Mouse (Mus musculus): Measurements from ENCODE around the gene Wrnip1. TPM values are rescaled to one million over a fixed set of nuclear protein-coding genes. Genes with fewer than 3 reads are reported as not detected.
"Not testable (repeated sequence)": the region's sequence is repeated elsewhere in the genome, so short reads cannot be mapped to it uniquely, and the experiment has no call there.

The Wrnip1 gene
- polyA plus RNA-seq, 1 experiment = 29.5 TPM

- H3K4me3 ChIP-seq (ENCODE audit: insufficient read depth, low read length) = no peak overlapping the region
- no peak overlapping the region for H3K27ac ChIP-seq (ENCODE audit: insufficient read depth, low read length)
- peaks cover 14% of the 10 kb centered on the region for H3K4me1 ChIP-seq (ENCODE audit: control insufficient read depth, insufficient read depth, low read length)
- TF ChIP-seq POLR2A (IDR thresholded peaks at IDR 0.05; ENCODE audit: low read depth, low read length) = no peak
- TF ChIP-seq CTCF (IDR thresholded peaks at IDR 0.05; ENCODE audit: borderline replicate concordance, insufficient read depth, low read length) = peak; percentile 13; the same call in 1 of the 2 replicates
Measured at GRCm38 (mm10) chr13:32865591-32865990, 63.8 kb downstream of the Wrnip1 start.

GRCm38 (mm10) chr13:32866484-32866883 lies 64.6 kb downstream of the Wrnip1 start:
- Histone ChIP-seq H3K4me3 (ENCODE audit: insufficient read depth, low read length) (no peak overlapping the region), H3K27ac (ENCODE audit: insufficient read depth, low read length) (no peak overlapping the region), H3K4me1 (ENCODE audit: control insufficient read depth, insufficient read depth, low read length) (peaks cover 11% of the 10 kb centered on the region)
- TF ChIP-seq POLR2A (IDR thresholded peaks at IDR 0.05; ENCODE audit: low read depth, low read length) (no peak), CTCF (IDR thresholded peaks at IDR 0.05; ENCODE audit: borderline replicate concordance, insufficient read depth, low read length) (peak; percentile 92)

- H3K4me1 ChIP-seq (ENCODE audit: control insufficient read depth, insufficient read depth, low read length) = peaks cover 6% of the 10 kb centered on the region
- TF ChIP-seq CTCF (IDR thresholded peaks at IDR 0.05; ENCODE audit: borderline replicate concordance, insufficient read depth, low read length) = no peak
- TF ChIP-seq POLR2A (IDR thresholded peaks at IDR 0.05; ENCODE audit: low read depth, low read length) = no peak
- H3K4me3 ChIP-seq (ENCODE audit: insufficient read depth, low read length) = no peak overlapping the region
- no peak overlapping the region for H3K27ac ChIP-seq (ENCODE audit: insufficient read depth, low read length)
Measured at GRCm38 (mm10) chr13:32867030-32867429, 65.2 kb downstream of the Wrnip1 start.

GRCm38 (mm10) chr13:32868233-32868632 lies 66.4 kb downstream of the Wrnip1 start:
- H3K4me3 ChIP-seq (ENCODE audit: insufficient read depth, low read length); H3K27ac ChIP-seq (ENCODE audit: insufficient read depth, low read length); H3K4me1 ChIP-seq (ENCODE audit: control insufficient read depth, insufficient read depth, low read length): not testable (repeated sequence)

GRCm38 (mm10) chr13:32868843-32869242 lies 67.0 kb downstream of the Wrnip1 start:
- H3K4me3 ChIP-seq (ENCODE audit: insufficient read depth, low read length) = no peak overlapping the region
- H3K4me1 ChIP-seq (ENCODE audit: control insufficient read depth, insufficient read depth, low read length) = no peaks in the 10 kb centered on the region
- no peak for TF ChIP-seq POLR2A (IDR thresholded peaks at IDR 0.05; ENCODE audit: low read depth, low read length)
- H3K27ac ChIP-seq (ENCODE audit: insufficient read depth, low read length) = no peak overlapping the region

Other genes starting within 250 kb of the Wrnip1 start
- gene Mylk4, start 18.1 kb upstream of the Wrnip1 start, polyA plus RNA-seq (2011; ENCODE audit: insufficient read length, low read depth, missing spikeins) = not detected in 2 replicates
- gene D930007J09Rik, start 811 bp downstream of the Wrnip1 start, polyA plus RNA-seq (2011; ENCODE audit: insufficient read length, low read depth, missing spikeins) = not detected in 2 replicates
- 12.6 and 22.7 TPM in 2 replicates for gene Serpinb1a, start 49.1 kb downstream of the Wrnip1 start, polyA plus RNA-seq (2011; ENCODE audit: insufficient read length, low read depth, missing spikeins)
- gene Serpinb1c, start 96.2 kb downstream of the Wrnip1 start, polyA plus RNA-seq (2011; ENCODE audit: insufficient read length, low read depth, missing spikeins) = not detected in 2 replicates
- gene Serpinb6b, start 163.2 kb downstream of the Wrnip1 start, polyA plus RNA-seq (2011; ENCODE audit: insufficient read length, low read depth, missing spikeins) = 2.2 and 2.4 TPM in 2 replicates
- gene Serpinb9, start 201.2 kb downstream of the Wrnip1 start, polyA plus RNA-seq (2011; ENCODE audit: insufficient read length, low read depth, missing spikeins) = 11.6 and 15.0 TPM in 2 replicates
- gene Serpinb9b, start 225.4 kb downstream of the Wrnip1 start, polyA plus RNA-seq (2011; ENCODE audit: insufficient read length, low read depth, missing spikeins) = 3.5 and 11.8 TPM in 2 replicates

Measured in embryonic fibroblast, embryonic 13.5 days (primary cell).